In genomic region chr11:79287447-79287846, GRCm38 (mm10) we compare ENCODE assay signal across 13 mouse cellular contexts. TPM values are rescaled to one million over a fixed set of nuclear protein-coding genes. Genes with fewer than 3 reads are reported as not detected.
DNase-seq lines count a peak whose midpoint lies in the region; ATAC-seq and TF ChIP-seq lines count a peak whose summit lies in the region.
"Had no signal": no experiment of that assay in that cellular context is flagged by ENCODE, and none has a peak within 500 bp of the region (broad histone marks: within the 10 kb centered on the region; RNA-seq: fewer than 3 reads in every experiment).

No protein-coding gene starts in this region.

- H3K36me3 ChIP-seq in kidney, embryonic 15.5 days = no peaks in the 10 kb centered on the region
- H3K36me3 ChIP-seq in liver, embryonic 16.5 days (ENCODE audit: control insufficient read depth, insufficient read depth) = no peaks in the 10 kb centered on the region
- no peaks in the 10 kb centered on the region for H3K36me3 ChIP-seq in hindbrain, postnatal 0 days (ENCODE audit: insufficient read depth, low read length)
- H3K36me3 ChIP-seq in hindbrain, embryonic 12.5 days = no peaks in the 10 kb centered on the region
- H3K36me3 ChIP-seq: embryonic facial prominence, embryonic 15.5 days; hindbrain, embryonic 13.5 days; neural tube, embryonic 13.5 days had no signal

- no peak overlapping the region for H3K4me3 ChIP-seq in kidney, embryonic 15.5 days (replicated peaks)
- no peak overlapping the region for H3K4me3 ChIP-seq in liver, embryonic 16.5 days (ENCODE audit: low read depth, low read length)
- no peak overlapping the region for H3K4me3 ChIP-seq in hindbrain, postnatal 0 days (ENCODE audit: low read length)
- H3K4me3 ChIP-seq in hindbrain, embryonic 12.5 days = no peak overlapping the region
- H3K4me3 ChIP-seq: embryonic facial prominence, embryonic 15.5 days; hindbrain, embryonic 13.5 days; neural tube, embryonic 13.5 days had no signal

- DNase-seq in kidney, postnatal 10 days = no peak
- DNase-seq in skeletal muscle tissue, adult 2 months (ENCODE audit: low read depth, low spot score) = peak; percentile 55
- DNase-seq in hindbrain, postnatal 0 days (ENCODE audit: low spot score) = no peak
- no peak for DNase-seq in gastrocnemius, adult 8-10 months (ENCODE audit: low spot score in 2 of 2)
- DNase-seq: left cerebral cortex, postnatal 4 days had no signal

- peak overlapping the region; percentile 90 for H3K27ac ChIP-seq in kidney, embryonic 15.5 days
- H3K27ac ChIP-seq in liver, embryonic 16.5 days (ENCODE audit: low read length) = peak overlapping the region; percentile 70; the same call in 1 of the 2 replicates
- H3K27ac ChIP-seq in hindbrain, postnatal 0 days = no peak overlapping the region
- no peak overlapping the region for H3K27ac ChIP-seq in hindbrain, embryonic 12.5 days
- H3K27ac ChIP-seq: embryonic facial prominence, embryonic 15.5 days; hindbrain, embryonic 13.5 days; neural tube, embryonic 13.5 days had no signal

- no peaks in the 10 kb centered on the region for H3K27me3 ChIP-seq in kidney, embryonic 15.5 days
- no peaks in the 10 kb centered on the region for H3K27me3 ChIP-seq in liver, embryonic 16.5 days (ENCODE audit: control insufficient read depth, insufficient read depth, low read depth, low read length)
- H3K27me3 ChIP-seq in hindbrain, postnatal 0 days (ENCODE audit: insufficient read depth, low read length) = no peaks in the 10 kb centered on the region
- no peaks in the 10 kb centered on the region for H3K27me3 ChIP-seq in hindbrain, embryonic 12.5 days
- H3K27me3 ChIP-seq: embryonic facial prominence, embryonic 15.5 days; hindbrain, embryonic 13.5 days; neural tube, embryonic 13.5 days had no signal

- H3K9ac ChIP-seq in kidney, embryonic 15.5 days = no peak overlapping the region
- no peak overlapping the region for H3K9ac ChIP-seq in liver, embryonic 16.5 days (ENCODE audit: low read depth, low read length)
- no peak overlapping the region for H3K9ac ChIP-seq in hindbrain, postnatal 0 days (replicated peaks; ENCODE audit: low read length)
- H3K9ac ChIP-seq in hindbrain, embryonic 12.5 days = no peak overlapping the region
- H3K9ac ChIP-seq: embryonic facial prominence, embryonic 15.5 days; hindbrain, embryonic 13.5 days; neural tube, embryonic 13.5 days had no signal

- ATAC-seq in kidney, embryonic 15.5 days (replicated peaks; ENCODE audit: low FRiP score) = no peak
- peak; percentile 82 for ATAC-seq in common myeloid progenitor, adult 5-6 weeks (replicated peaks; ENCODE audit: low read depth, poor library complexity, severe bottlenecking)
- ATAC-seq in liver, embryonic 16.5 days (ENCODE audit: low read depth) = peak; percentile 59; the same call in 1 of the 2 replicates
- ATAC-seq in hindbrain, postnatal 0 days = no peak
- ATAC-seq in hindbrain, embryonic 12.5 days (ENCODE audit: low FRiP score) = no peak

- TF ChIP-seq CTCF in hindbrain, postnatal 0 days (IDR thresholded peaks at IDR 0.05; ENCODE audit: low read depth) = no peak

- peaks cover 59% of the 10 kb centered on the region for H3K4me1 ChIP-seq in kidney, embryonic 15.5 days
- H3K4me1 ChIP-seq in liver, embryonic 16.5 days (ENCODE audit: control insufficient read depth, low read depth, low read length) = peaks cover 18% of the 10 kb centered on the region
- no peaks in the 10 kb centered on the region for H3K4me1 ChIP-seq in hindbrain, postnatal 0 days (ENCODE audit: insufficient read depth, low read length)
- H3K4me1 ChIP-seq in hindbrain, embryonic 12.5 days = peaks cover 2% of the 10 kb centered on the region; the same call in 1 of the 2 replicates
- H3K4me1 ChIP-seq: hindbrain, embryonic 13.5 days had no signal

- no peak overlapping the region for H3K4me2 ChIP-seq in kidney, embryonic 15.5 days
- H3K4me2 ChIP-seq in liver, embryonic 16.5 days (ENCODE audit: low read depth, low read length) = peak overlapping the region; percentile 7; the same call in 1 of the 2 replicates
- no peak overlapping the region for H3K4me2 ChIP-seq in hindbrain, postnatal 0 days (ENCODE audit: low read depth, low read length)
- H3K4me2 ChIP-seq in hindbrain, embryonic 12.5 days (replicated peaks) = no peak overlapping the region
- H3K4me2 ChIP-seq: embryonic facial prominence, embryonic 15.5 days; hindbrain, embryonic 13.5 days; neural tube, embryonic 13.5 days had no signal

- peaks cover 8% of the 10 kb centered on the region; the same call in 1 of the 2 replicates for H3K9me3 ChIP-seq in kidney, embryonic 15.5 days (replicated peaks)
- H3K9me3 ChIP-seq in liver, embryonic 16.5 days (replicated peaks; ENCODE audit: control insufficient read depth, low read length) = no peaks in the 10 kb centered on the region
- no peaks in the 10 kb centered on the region for H3K9me3 ChIP-seq in hindbrain, postnatal 0 days (ENCODE audit: low read length)
- no peaks in the 10 kb centered on the region; the same call in 1 of the 2 replicates for H3K9me3 ChIP-seq in hindbrain, embryonic 12.5 days (replicated peaks)
- H3K9me3 ChIP-seq: embryonic facial prominence, embryonic 15.5 days; hindbrain, embryonic 13.5 days; neural tube, embryonic 13.5 days had no signal

- 53% methylated on average over 6 of the region's 6 CpGs for WGBS in kidney, embryonic 15.5 days
- 25% methylated on average over 6 of the region's 6 CpGs for WGBS in liver, embryonic 16.5 days (ENCODE audit: insufficient replicate concordance)
- 91% methylated on average over 6 of the region's 6 CpGs for WGBS in hindbrain, postnatal 0 days
- WGBS in hindbrain, embryonic 12.5 days = 76% methylated on average over 6 of the region's 6 CpGs

RNA-seq across cellular contexts. Expression of gene Gm9964, which starts 9.3 kb away (rescaled TPM):
- polyA plus RNA-seq in kidney, embryonic 15.5 days (2015; fragmentation: Nextera tagmentation; extraction: Ambion mirVana) = not detected in 2 replicates
- total RNA-seq in common myeloid progenitor, adult 5-6 weeks (2017) = not detected in 2 replicates
- polyA plus RNA-seq in liver, embryonic 16.5 days (2015; fragmentation: Nextera tagmentation; extraction: Ambion mirVana) = not detected in 2 replicates
- not detected in 2 replicates for total RNA-seq in hindbrain, postnatal 0 days (2014; rRNA removed)
- polyA plus RNA-seq in hindbrain, postnatal 0 days (2015; fragmentation: Nextera tagmentation; extraction: Ambion mirVana) = not detected in 2 replicates
- total RNA-seq in gastrocnemius, adult 8-10 months (2022) = under 1 TPM in 1 of 4 experiments, not detected in 3; 0.46 TPM
- polyA plus RNA-seq in hindbrain, embryonic 12.5 days (2016; fragmentation: Nextera tagmentation; extraction: Ambion mirVana) = not detected in 2 replicates
- total RNA-seq: ES-E14 had no signal
- polyA plus RNA-seq: embryonic facial prominence, embryonic 15.5 days; neural tube, embryonic 13.5 days had no signal

RNA-seq across cellular contexts. Expression of gene Wsb1, which starts 33.0 kb away (rescaled TPM):
- polyA plus RNA-seq in kidney, embryonic 15.5 days (2015; fragmentation: Nextera tagmentation; extraction: Ambion mirVana) = 316 and 358 TPM in 2 replicates
- total RNA-seq in common myeloid progenitor, adult 5-6 weeks (2017) = 118 and 127 TPM in 2 replicates
- polyA plus RNA-seq in liver, embryonic 16.5 days (2015; fragmentation: Nextera tagmentation; extraction: Ambion mirVana) = 30.4 and 32.9 TPM in 2 replicates
- 202 and 216 TPM in 2 replicates for total RNA-seq in hindbrain, postnatal 0 days (2014; rRNA removed)
- 202 and 245 TPM in 2 replicates for polyA plus RNA-seq in hindbrain, postnatal 0 days (2015; fragmentation: Nextera tagmentation; extraction: Ambion mirVana)
- total RNA-seq in gastrocnemius, adult 8-10 months (2022) = 1 to 10 TPM; 1.9 to 6.9 (median 6.0) TPM
- polyA plus RNA-seq in hindbrain, embryonic 12.5 days (2016; fragmentation: Nextera tagmentation; extraction: Ambion mirVana) = 552 and 643 TPM in 2 replicates

RNA-seq across cellular contexts. Expression of gene Nf1, which starts 52.0 kb away (rescaled TPM):
- 8.9 and 9.0 TPM in 2 replicates for polyA plus RNA-seq in kidney, embryonic 15.5 days (2015; fragmentation: Nextera tagmentation; extraction: Ambion mirVana)
- total RNA-seq in common myeloid progenitor, adult 5-6 weeks (2017) = 16.1 and 17.5 TPM in 2 replicates
- 1.1 and 1.3 TPM in 2 replicates for polyA plus RNA-seq in liver, embryonic 16.5 days (2015; fragmentation: Nextera tagmentation; extraction: Ambion mirVana)
- 68.4 and 73.6 TPM in 2 replicates for total RNA-seq in hindbrain, postnatal 0 days (2014; rRNA removed)
- polyA plus RNA-seq in hindbrain, postnatal 0 days (2015; fragmentation: Nextera tagmentation; extraction: Ambion mirVana) = 7.3 and 8.7 TPM in 2 replicates
- total RNA-seq in gastrocnemius, adult 8-10 months (2022) = 10 to 100 TPM; 13.8 to 17.5 (median 16.6) TPM
- polyA plus RNA-seq in hindbrain, embryonic 12.5 days (2016; fragmentation: Nextera tagmentation; extraction: Ambion mirVana) = 8.9 and 9.5 TPM in 2 replicates

Comparison
In these comparisons a context has a peak if more than half of its experiments do, and no peak if none do; other contexts are left out.
1. ATAC-seq: peak in common myeloid progenitor, adult 5-6 weeks (single experiment) and liver, embryonic 16.5 days (single experiment); none in kidney, embryonic 15.5 days (single experiment), hindbrain, postnatal 0 days (single experiment) and hindbrain, embryonic 12.5 days (single experiment).
2. H3K27ac ChIP-seq: peak in kidney, embryonic 15.5 days (single experiment) and liver, embryonic 16.5 days (single experiment); none in hindbrain, postnatal 0 days (single experiment) and hindbrain, embryonic 12.5 days (single experiment).